Mouse (Mus musculus) erythroblast, embryonic 14.5 days (primary cell): ENCODE data around the gene Trim2. TPM values are rescaled to one million over a fixed set of nuclear protein-coding genes. Genes with fewer than 3 reads are reported as not detected.

Source experiments
- H3K27me3 ChIP-seq: 2 replicates; pipeline ENCODE4 v1.6.1; 2012; ENCODE audit warnings: inconsistent platforms; ENCODE audit not compliant: control insufficient read depth
- H3K36me3 ChIP-seq: 2 replicates; pipeline ENCODE4 v1.6.1; 2012; ENCODE audit warnings: mild to moderate bottlenecking, inconsistent platforms; ENCODE audit not compliant: control insufficient read depth
- H3K4me1 ChIP-seq: 2 replicates; pipeline ENCODE4 v1.6.1; 2012; ENCODE audit warnings: inconsistent platforms; ENCODE audit not compliant: control insufficient read depth
- H3K4me3 ChIP-seq: replicated peaks from 2 replicates; pipeline ENCODE3; 2012; ENCODE audit warnings: moderate library complexity, mild to moderate bottlenecking, inconsistent platforms
- H3K9me3 ChIP-seq: 2 replicates; pipeline ENCODE4 v1.6.1; 2012; ENCODE audit warnings: low read length, inconsistent platforms, mixed read lengths; ENCODE audit not compliant: control insufficient read depth
- GATA1 ChIP-seq: IDR thresholded peaks from 2 replicates; pipeline ENCODE4 v1.6.1; 2012; ENCODE audit warnings: low read length, inconsistent platforms, mixed read lengths
- TAL1 ChIP-seq: IDR thresholded peaks from 3 replicates; pipeline ENCODE4 v1.6.1; 2012; ENCODE audit warnings: low read length, inconsistent platforms, mixed read lengths
- polyA plus RNA-seq: library from polyadenylated mRNA; stranded (reverse); fragments of >175 nt; gene quantifications from 2 replicates; pipeline ENCODE4 v1.2.3, GENCODE M21; 2012

Gene Trim2
- polyA plus RNA-seq, 1 experiment, result 0.02 TPM

GRCm38 (mm10) chr3:84166073-84166472 is 140.6 kb downstream of the Trim2 start:
- H3K27me3 ChIP-seq, result no peaks in the 10 kb centered on the region
- peaks cover 2% of the 10 kb centered on the region; the same call in 1 of the 2 replicates for H3K36me3 ChIP-seq
- no peak overlapping the region for H3K4me3 ChIP-seq
- no peaks in the 10 kb centered on the region for H3K4me1 ChIP-seq
- H3K9me3 ChIP-seq, result no peaks in the 10 kb centered on the region
- no peak for TF ChIP-seq TAL1

DNA sequence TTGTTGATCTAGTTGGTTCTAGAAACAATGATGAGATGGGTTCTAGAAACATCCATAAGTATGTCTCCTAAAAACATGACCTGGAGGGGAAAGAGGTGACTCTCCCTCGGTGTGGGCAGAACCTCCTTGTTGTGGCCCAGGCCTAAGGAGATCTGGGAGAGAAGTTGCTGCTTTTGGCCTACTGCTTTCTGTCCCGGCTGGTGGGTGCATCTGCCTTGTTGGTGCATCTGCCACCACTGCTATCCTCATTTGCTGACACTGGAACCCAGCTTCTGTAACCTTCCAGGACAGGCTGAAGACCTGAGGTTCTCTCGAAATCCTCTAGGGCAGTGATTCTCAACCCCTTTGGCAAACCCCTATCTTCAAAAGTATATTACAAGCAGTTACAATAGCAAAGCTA is 141.3 kb downstream of the Trim2 start:
- H3K9me3 ChIP-seq, result no peaks in the 10 kb centered on the region
- no peak overlapping the region for H3K4me3 ChIP-seq

DNA sequence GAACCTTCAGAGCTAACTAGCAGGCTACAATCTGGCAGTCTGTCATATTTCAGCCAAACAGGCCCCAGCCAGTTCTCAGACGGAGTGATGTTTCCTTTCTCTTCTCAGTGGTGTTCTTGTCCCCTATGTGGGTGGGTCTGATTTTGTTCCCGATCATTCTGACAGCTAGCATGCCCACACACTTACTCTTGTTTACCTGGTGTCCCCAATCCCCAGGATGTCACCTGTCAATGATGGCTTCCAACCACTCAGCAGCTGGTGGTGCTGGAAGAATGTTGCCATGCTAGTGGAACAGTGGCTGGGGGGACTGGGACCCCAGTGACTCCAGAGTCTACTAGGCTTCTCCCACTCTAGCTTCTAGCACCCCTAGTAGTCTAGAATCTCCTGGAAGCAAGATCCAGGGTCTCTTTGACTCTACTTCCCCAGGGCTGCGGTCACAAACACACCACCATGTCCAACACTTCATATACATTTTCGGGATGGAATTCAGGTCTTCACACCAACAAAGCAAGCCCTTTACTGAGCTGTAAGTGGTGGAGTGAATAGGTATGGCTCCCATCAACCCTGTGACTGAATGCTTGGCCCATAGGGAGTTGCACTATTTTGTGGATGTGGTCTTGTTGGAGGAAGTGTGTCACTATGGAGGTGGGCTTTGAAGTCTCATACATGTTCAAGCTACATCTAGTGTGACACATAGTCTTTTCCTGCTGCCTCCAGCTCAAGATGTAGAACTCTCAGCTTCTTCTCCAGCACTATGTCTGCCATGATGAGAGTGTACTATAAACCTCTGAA is 148.9 kb downstream of the Trim2 start:
- TF ChIP-seq TAL1, result no peak
- no peak for TF ChIP-seq GATA1
- Histone ChIP-seq H3K4me3 (no peak overlapping the region), H3K27me3 (no peaks in the 10 kb centered on the region), H3K4me1 (peaks cover 24% of the 10 kb centered on the region), H3K9me3 (no peaks in the 10 kb centered on the region), H3K36me3 (peaks cover 5% of the 10 kb centered on the region)

More for the DNA sequence above, 141.3 kb downstream of the Trim2 start:
- no peak for TF ChIP-seq GATA1
- no peak for TF ChIP-seq TAL1
- peaks cover 2% of the 10 kb centered on the region; the same call in 1 of the 2 replicates for H3K36me3 ChIP-seq
- H3K27me3 ChIP-seq, result no peaks in the 10 kb centered on the region
- no peaks in the 10 kb centered on the region for H3K4me1 ChIP-seq

GRCm38 (mm10) chr3:84157011-84157410 is 149.7 kb downstream of the Trim2 start:
- no peak for TF ChIP-seq TAL1
- no peak for TF ChIP-seq GATA1
- no peaks in the 10 kb centered on the region for H3K9me3 ChIP-seq
- no peak overlapping the region for H3K4me3 ChIP-seq
- H3K36me3 ChIP-seq, result peaks cover 5% of the 10 kb centered on the region
- peaks cover 24% of the 10 kb centered on the region for H3K4me1 ChIP-seq
- no peaks in the 10 kb centered on the region for H3K27me3 ChIP-seq

GRCm38 (mm10) chr3:84156105-84156504 is 150.6 kb downstream of the Trim2 start:
- no peak for TF ChIP-seq TAL1
- TF ChIP-seq GATA1, result no peak
- Histone ChIP-seq H3K9me3 (no peaks in the 10 kb centered on the region), H3K4me1 (peaks cover 24% of the 10 kb centered on the region), H3K27me3 (no peaks in the 10 kb centered on the region), H3K4me3 (peak overlapping the region; percentile 80), H3K36me3 (peaks cover 5% of the 10 kb centered on the region)

GRCm38 (mm10) chr3:84155558-84156006 is 151.1 kb downstream of the Trim2 start, which contains the start of gene Mnd1:
TSS of gene Mnd1 (minus strand) at chr3:84155786.
- H3K27me3 ChIP-seq, result no peaks in the 10 kb centered on the region
- peaks cover 5% of the 10 kb centered on the region for H3K36me3 ChIP-seq
- H3K9me3 ChIP-seq, result no peaks in the 10 kb centered on the region
- H3K4me1 ChIP-seq, result peaks cover 24% of the 10 kb centered on the region
- TF ChIP-seq GATA1 (no peak), TAL1 (no peak)
- H3K4me3 ChIP-seq, result peak within 1 kb of the TSS; percentile 80

- TF ChIP-seq TAL1, result no peak
- no peak for TF ChIP-seq GATA1
- Histone ChIP-seq H3K9me3 (no peaks in the 10 kb centered on the region), H3K27me3 (no peaks in the 10 kb centered on the region), H3K36me3 (peaks cover 5% of the 10 kb centered on the region), H3K4me3 (peak overlapping the region; percentile 80), H3K4me1 (peaks cover 24% of the 10 kb centered on the region)
Measured at GRCm38 (mm10) chr3:84155146-84155545, 151.5 kb downstream of the Trim2 start.

DNA sequence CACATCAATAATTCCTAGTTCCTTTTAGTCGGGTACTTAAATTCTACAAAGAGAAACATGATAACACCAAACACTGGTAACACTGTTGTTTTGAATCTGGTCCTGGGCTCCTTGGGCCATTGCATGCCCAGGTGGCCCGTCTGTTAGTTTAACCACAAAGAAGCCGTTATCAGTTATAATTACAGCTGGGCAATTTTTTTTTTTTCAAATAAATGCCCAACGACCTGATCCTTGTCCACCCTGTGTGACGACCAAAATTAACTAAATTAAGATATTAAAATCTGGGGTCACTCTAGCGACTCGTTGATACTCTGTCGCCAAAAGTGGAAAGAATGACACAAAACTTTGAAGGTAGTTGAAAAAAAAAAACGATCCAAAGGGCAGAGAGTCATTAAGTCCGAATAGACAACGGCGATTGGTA is 151.9 kb downstream of the Trim2 start:
- peak overlapping the region; percentile 80 for H3K4me3 ChIP-seq
- H3K9me3 ChIP-seq, result no peaks in the 10 kb centered on the region
- peaks cover 24% of the 10 kb centered on the region for H3K4me1 ChIP-seq
- H3K36me3 ChIP-seq, result peaks cover 3% of the 10 kb centered on the region
- H3K27me3 ChIP-seq, result no peaks in the 10 kb centered on the region
- TF ChIP-seq GATA1 (no peak), TAL1 (no peak)

DNA sequence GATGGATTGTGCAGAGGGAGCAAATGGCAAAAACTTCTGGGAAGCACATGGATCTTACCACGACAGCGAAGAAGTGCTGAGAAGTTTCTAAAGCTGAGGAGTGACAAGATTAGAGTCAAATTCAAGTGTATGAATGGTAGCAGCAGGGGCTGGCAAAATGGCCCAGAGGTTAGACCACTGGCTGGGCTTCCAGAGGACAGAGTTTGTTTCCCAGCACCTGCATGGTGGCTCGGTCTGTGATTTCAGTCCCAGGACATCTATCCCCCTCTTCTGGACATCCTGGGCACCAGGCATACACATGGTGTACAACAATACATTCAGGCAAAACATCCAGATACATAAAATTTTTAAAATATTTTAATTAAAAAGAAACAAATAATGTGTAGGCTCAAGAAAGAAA is 156.8 kb downstream of the Trim2 start:
- Histone ChIP-seq H3K9me3 (no peaks in the 10 kb centered on the region), H3K4me1 (peaks cover 10% of the 10 kb centered on the region), H3K4me3 (no peak overlapping the region), H3K27me3 (no peaks in the 10 kb centered on the region), H3K36me3 (no peaks in the 10 kb centered on the region)
- TF ChIP-seq TAL1 (no peak), GATA1 (no peak)
